Mouse (Mus musculus): ENCODE data around the gene Ajap1. TPM values are rescaled to one million over a fixed set of nuclear protein-coding genes. Genes with fewer than 3 reads are reported as not detected.

Ajap1 gene
- total RNA-seq, 4 experiments from 2014 or later: 45.9 to 58.5 (median 52.9) TPM

DNA sequence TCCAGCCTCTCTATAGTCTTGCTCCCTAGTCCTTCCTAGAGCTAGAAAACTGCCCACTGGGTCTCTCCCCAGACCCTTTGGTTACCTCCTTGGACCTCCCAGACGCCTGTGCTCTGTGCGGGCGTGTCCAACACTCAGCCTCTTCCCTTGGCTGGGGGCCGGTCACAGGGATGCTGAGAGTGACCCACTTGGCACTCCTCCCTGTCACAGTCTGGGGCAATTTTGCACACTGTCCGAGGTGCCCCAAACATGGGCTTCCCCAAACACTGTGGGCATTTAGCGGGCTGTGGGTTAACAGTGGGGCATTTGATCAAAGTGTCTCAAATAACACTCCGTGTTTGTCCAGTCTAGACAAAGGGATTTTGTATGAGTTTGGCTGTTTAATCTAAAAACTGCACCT, 29.1 kb downstream of the Ajap1 start:
- DNase-seq (ENCODE audit: low spot score in 2 of 2): no peak

DNA sequence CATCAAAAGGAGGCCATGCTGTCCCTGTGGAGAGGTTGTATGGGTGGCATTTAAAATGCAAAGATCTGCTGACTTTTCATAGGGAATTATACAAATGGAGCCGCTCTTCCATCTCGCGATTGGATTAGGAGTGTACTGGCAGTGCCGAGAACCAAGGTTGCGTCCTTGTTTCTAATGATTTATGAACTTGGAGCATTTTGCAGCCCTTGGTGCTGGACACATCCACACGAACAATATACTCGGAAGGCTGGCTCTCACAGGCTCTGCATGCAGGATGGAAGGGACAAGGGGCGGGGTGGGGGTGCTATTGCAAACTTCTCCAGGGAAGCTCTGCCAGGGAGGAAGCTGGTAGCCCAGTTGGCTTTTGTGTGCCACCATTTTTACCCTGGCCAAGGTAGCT, 31.1 kb downstream of the Ajap1 start:
- DNase-seq (ENCODE audit: low spot score in 2 of 2): no peak

DNA sequence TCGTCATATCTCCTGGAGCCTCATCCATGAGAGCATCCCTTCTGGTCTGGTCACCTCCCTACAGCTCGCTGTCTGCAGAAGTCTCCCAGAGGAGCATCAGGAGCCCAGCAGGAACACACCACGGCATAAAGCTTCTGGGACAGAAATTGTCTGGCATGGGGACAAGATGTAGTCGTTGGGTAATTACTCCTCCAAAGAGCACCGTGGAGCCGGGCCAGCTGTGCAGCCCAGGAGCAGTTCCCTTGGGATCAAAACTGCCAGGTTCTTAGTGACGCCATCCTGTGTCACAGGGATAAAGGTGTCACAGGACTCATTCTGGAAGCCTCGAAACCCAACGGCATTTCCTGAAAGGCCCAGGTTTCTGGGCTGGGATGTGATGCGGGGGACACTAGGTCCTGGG, 40.1 kb downstream of the Ajap1 start:
- DNase-seq (ENCODE audit: low spot score in 2 of 2): no peak

DNA sequence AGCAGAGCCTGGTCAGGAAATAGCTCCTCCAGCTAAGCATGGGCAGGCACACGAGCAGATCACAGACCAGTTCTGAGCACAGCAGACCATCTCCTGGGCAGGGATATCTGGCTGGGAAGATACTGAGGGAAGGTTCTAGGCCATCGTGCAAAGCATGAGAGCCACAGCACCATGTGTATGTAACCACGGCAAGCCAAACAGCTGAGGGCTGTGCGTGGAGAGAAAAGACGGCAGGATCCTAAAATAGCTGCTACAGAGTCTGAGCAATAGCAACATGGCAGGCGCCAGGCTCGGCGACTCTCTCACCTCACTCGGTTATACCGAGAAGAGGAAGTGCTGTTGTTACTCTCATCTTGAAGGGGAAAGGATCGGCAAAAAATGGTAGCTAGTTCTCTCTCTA, 42.7 kb downstream of the Ajap1 start:
- peak in 1 of 2 experiments; percentile 83 for DNase-seq (ENCODE audit: low spot score in 2 of 2)

DNA sequence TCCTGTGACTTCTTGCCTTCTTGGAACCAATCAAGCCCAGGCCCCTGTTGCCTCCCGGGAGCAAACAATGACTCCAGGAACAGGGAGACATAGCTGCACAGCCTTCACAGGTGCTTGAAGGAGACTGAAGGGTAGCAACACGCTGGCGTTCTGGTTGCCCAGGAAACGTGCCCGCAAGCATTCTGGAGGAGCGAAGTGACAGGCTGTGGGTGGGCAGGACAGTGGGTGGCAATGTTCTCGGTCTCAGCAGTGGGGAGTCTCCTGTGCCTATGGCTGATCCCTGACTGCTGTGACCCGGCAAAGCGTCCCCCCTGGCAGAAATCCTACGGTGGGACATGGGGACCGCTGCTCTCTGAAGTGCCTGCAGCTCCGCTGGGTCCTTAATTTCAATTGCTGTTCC, 43.6 kb downstream of the Ajap1 start:
- DNase-seq (ENCODE audit: low spot score in 2 of 2): peak; percentile 70 to 90

DNA sequence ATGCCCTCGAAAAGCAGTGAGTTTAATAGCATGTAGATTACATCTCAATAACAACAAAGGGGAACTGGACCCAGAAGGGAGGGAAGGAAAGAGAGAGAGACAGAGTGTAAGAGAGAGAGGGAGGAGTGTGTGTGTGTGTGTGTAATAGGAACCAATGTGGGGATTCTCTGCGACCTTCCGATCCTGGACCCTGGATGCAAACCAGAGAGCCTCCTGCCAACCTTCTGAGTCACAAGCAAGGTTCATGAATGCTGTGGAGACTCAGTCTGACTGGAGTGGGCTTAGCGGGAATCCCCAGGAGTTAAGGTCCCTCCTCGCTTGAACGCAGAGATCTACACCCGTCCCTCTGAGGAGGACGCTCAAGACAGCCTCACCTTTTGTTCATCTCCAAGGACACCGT, 45.4 kb downstream of the Ajap1 start:
- DNase-seq (ENCODE audit: low spot score in 2 of 2): no peak

DNA sequence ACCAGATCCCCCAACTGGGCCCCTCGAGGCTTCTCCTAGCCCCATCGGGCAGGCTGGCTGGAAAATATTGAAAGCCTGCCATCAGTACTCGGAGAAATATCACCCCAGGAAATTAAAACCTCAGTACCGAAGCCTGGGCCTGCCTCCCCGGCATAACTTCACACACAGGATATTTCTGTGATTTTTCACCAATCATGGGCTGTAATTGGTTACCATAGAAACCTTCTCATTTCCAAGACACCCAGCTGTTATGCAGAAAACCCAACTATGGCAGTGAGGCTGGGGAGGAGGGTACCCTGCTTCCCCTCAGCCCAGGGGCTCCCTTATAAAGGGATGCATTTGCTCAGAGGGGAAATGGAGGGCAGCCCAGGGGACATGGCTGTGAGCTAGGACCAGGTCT, 46.7 kb downstream of the Ajap1 start:
- DNase-seq (ENCODE audit: low spot score in 2 of 2): no peak

DNA sequence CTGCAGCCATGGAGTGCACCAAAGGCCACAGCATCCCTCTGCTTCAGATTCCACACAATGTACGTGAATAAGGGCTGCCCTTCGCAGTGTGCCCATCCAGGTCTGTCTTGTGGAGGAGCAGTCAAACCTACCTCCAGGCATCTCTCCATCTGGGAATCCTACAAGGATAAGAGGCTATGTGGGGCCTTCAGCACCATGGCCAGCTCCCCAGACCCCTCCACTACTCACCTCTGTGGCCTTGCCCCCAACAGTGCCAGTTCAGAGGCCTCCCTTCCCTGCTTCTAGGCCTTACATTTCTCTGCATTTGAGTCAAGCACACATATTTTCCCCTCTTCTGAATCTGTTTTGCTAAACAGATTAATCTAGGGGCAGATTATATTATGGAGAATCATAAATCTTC, 52.6 kb downstream of the Ajap1 start:
- DNase-seq (ENCODE audit: low spot score in 2 of 2): no peak

DNA sequence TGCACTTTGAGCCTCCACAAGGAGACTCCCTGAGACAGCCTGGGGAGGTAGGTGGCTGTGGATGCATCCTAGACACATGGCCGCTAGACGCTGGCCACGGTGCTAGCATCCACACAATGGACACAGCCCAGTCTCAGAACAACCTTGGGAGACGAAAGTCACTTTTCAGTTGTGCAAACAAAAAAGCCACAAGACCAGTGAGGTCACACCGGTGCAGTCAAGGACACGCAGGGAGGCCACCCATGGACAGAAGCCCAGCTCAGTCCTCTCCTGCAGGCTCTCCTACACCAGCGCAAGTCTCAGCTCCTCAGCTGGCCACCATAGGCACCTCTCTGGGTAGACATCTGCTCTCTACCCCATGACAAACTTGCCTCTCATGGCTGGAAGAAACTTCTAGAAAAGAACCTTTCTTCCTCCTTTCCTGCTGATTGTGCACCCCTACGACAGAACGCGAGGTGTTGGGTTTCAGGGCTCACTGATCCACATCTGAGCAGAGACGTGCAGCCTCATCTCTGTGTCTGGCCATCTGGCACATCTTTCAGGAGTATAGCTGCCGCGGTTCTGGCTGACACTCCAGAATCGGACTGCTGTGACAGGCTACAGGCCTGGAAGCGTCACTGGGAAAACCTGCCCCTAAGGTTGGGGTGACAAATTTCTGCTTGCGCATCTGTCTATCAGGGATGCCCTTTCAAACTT, 56.5 kb downstream of the Ajap1 start:
- DNase-seq (ENCODE audit: low spot score in 2 of 2): no peak

DNA sequence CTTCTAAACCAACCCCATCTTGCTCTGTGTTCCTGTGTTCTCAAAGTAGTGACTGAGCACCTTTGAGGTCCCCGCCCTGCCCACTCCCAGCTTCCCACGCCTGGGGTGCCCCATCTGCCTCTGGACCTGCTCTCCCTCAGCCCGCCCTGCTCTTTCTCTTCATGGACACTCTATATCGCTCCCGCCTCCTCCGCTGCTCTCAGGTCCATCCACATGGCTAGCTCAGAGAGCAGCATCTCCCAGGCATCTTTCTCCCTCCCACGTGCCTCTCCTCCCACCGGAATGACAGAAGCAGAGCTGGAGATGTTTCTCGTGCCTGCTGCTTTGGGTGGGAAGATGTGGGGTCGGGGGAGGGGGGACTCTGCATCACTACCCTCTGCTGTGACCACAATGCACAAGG, 58.3 kb downstream of the Ajap1 start:
- peak in 1 of 2 experiments; percentile 83 for DNase-seq (ENCODE audit: low spot score in 2 of 2)

DNA sequence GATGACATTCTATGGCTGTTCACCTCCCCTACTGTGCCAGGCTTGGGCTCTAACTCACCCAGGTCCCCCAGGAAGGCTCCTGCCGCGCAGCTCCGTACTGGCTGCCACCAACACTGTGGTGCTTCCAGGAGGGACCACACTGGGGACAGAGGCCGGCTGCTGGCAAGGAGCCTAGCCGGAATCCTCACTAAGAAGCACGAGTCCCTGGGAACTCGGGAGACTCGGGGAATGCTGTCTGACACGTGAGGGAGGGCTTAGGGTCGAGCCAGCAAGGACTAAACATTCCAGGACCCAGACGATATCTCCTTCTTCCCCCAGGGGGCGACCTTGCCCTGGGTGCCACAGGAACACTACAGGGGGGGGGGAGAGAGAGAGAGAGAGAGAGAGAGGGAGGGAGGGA, 64.7 kb downstream of the Ajap1 start:
- no peak for DNase-seq (ENCODE audit: low spot score in 2 of 2)

DNA sequence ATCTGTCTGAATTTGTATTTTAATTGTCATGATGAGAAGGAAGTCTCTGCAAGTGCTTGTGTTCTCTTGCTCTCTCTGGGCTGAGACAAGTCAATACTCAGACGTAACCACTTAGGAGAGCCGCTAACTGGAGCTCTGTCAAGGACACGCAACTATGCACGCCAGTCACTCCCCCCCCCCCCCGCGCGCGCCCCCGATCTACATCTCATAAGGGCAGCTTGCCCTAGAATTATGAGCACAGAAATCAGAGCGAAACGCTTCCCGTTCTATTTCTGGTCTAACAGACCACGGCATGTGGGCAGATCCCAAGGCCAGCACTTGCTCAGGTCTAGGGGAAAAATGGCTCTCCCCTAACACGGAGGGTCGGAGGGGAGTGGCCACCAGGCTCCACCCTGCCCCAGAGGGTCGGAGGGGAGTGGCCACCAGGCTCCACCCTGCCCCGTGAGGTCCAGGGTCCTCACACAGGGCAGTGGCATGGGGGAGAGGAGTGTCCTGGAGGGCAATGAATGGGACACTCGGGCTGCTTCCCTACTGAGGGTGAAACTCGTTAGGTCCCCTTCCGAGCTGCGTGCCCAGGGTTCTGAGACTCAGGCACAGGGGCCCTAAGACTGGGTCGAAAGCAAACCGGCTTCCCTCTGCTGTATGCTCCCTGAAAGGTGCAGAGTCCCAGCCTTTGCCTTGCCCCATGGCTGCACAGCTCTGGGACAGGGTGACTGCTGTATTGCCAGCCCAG, 65.3 kb downstream of the Ajap1 start:
- DNase-seq (ENCODE audit: low spot score in 2 of 2): no peak

DNA sequence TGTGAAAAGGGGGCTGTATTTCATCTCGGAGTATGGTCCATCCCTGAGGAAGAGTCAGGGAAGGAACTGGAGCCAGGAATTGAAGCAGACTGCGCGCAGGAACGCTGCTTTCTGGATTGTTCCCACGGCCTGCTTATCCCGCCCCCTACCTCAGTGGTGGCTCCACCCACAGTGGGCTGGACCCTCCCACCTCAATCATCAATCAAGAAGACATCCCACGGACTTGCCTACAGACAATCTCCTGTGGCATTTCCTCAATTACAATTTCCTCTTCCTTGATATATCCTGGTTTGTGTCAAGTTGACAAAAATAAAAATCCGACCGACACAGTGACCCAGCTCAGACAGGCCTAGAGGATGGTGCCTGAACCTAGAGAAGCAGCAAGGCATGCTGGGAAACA, 66.5 kb downstream of the Ajap1 start:
- DNase-seq (ENCODE audit: low spot score in 2 of 2): no peak

DNA sequence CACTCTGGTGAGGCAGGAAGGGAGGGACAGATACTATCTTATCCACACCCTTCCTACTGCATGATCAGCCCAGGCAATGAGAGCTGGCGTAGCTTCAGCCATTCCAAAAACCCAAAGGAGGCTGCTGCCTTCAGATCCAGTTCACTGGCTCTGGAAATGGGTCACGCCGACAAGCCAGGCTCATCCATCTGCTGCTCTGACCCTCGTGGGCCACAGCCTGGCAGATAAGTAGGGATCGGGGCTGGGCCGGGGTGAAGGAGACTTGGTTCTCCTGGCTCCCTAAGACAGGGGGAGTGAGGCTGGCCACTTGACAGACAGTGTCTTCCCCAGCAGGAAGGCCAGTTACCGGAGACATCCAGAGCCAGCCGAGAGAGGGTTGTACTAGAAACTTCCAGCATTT, 84.2 kb downstream of the Ajap1 start:
- DNase-seq (ENCODE audit: low spot score in 2 of 2): no peak

DNA sequence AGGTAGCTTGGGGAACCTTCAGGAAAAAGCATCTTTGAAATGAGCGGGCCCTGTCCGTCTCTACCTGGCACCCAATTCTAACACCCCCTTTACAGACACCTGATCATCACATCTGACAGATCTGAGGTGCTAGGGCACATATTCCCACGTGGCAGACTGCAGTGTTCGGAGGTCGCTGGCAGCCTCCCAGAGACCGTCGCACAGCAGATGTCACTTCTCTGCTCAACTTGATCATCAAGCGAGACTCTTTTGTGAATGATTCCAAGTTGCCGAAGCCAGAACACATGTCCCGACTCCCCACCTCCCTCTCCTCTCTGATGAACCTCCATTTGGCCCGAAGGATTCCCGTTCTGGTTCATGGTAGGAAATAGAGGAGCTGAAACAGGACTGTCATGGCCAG, 95.1 kb downstream of the Ajap1 start:
- no peak for DNase-seq (ENCODE audit: low spot score in 2 of 2)

DNA sequence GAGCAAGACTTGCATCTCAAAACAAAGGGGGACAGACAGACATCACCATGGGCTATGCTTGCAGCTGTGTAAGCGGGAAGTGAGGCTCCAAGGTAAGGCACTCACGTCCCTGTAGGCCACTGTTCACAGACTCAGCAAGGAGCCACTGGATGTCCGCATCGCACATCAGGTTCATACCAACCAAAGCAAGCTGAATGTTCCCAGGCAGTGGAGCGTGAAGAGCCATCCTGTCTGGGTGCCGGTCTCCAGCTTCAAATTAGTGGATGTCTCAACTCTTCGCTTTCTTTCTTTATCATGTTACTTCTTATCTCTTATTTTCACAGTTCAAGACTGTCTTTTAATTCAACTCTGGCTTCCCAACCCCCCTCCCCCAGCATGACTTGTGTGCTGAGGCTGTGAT, 101.2 kb downstream of the Ajap1 start:
- DNase-seq (ENCODE audit: low spot score in 2 of 2): no peak

DNA sequence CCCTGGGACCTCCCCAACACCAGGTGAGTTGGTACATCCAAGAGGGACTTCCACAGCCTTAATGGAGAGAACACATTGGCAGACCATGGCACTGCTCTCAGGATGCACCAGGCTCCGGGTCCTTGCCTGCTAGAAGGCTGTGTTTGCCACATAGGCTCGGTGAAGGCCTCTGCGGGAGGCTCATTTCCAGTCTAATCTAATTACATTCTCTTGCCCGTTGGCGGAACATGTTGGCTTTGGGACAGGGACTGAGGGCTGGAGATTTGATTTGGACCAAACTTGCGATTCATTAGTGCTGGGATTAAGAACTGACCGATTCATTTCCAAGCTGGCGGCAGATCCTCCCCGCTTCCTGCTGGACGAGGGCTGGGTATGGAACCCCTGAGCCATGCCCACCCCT, 101.7 kb downstream of the Ajap1 start:
- DNase-seq (ENCODE audit: low spot score in 2 of 2): no peak

DNA sequence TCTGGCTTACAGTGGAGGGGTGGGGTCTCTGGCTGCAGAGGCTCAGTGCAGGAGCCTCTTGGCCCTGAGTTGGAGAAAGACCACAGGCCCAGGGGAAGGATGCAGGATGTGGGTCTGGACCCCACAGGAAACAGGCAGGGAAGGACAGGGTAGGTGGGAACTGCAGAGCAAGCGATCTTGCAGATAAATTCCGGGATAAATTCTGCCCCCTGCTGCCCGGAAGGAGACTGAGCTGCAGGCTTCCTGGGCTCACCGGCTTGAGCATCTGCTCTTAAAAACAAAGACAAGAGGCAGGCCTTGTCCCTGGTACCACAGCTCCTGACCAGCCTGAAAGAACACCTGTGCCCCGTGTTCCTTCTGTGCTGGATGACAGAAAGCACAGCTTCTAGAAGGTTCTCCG, 104.6 kb downstream of the Ajap1 start:
- no peak for DNase-seq (ENCODE audit: low spot score in 2 of 2)

DNA sequence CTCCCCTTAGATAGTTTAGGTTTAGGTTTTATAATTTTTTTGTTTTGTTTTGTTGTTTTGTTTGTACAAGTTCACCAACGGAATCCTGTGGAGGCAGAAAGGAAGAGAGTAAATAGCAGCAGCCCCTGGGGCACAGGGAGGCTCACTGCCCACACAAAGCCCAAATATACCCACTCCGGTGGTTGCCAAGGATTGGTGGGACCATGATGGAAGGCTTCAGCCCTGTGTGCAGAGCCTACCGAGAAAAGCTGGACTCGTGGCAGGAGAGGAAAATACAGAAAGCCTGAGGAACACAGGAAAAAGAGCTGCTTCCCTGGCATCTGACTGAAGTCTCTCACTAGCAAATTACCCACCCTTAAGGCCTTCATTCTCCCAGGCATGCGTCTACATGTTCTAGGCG, 108.4 kb downstream of the Ajap1 start:
- no peak for DNase-seq (ENCODE audit: low spot score in 2 of 2)

DNA sequence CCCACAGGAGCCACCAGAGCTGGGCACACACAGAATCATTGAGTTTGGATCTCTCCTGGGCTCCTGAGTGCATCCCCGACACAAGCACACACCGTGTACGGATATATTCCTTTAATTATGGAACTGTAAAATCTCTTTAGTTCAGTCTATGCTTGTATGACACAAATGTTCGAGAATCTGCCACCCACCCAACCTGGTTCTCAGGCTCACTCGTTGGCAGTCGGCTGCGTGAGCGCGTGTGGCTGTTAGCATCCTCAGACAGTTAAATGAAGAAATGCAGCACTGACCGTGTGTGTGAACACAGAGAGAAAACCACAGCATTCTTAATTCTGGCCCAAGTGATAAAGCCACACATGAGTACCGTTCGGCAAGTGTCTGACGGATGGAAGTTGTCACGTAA, 109.5 kb downstream of the Ajap1 start:
- DNase-seq (ENCODE audit: low spot score in 2 of 2): peak in 1 of 2 experiments; percentile 63

DNA sequence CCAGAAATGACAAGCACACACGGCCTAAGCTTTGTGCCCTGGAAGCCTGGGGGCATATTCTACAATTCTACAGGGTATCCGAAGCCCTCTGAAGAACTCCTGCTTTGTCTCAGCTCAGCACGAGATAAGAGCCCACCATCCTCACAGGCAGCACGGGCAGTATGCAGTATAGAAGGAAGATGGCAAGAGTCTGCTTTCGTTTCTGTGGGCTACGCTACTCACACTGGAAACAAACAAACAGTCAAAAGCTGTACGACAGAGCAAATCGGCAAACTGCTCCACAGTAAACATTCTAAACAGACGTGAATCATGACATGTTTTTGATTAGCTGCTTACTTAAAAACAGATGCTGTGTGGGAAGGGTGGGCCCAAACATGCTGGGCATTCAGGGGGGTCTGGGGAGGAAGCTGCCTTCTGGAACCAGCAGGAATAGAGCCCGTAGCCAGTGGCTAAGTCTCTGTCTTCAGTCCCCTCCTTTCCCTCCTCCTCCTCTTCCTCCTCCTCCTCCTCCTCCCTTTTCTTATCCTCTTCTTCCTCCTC, 113.9 kb downstream of the Ajap1 start:
- no peak for DNase-seq (ENCODE audit: low spot score in 2 of 2)

DNA sequence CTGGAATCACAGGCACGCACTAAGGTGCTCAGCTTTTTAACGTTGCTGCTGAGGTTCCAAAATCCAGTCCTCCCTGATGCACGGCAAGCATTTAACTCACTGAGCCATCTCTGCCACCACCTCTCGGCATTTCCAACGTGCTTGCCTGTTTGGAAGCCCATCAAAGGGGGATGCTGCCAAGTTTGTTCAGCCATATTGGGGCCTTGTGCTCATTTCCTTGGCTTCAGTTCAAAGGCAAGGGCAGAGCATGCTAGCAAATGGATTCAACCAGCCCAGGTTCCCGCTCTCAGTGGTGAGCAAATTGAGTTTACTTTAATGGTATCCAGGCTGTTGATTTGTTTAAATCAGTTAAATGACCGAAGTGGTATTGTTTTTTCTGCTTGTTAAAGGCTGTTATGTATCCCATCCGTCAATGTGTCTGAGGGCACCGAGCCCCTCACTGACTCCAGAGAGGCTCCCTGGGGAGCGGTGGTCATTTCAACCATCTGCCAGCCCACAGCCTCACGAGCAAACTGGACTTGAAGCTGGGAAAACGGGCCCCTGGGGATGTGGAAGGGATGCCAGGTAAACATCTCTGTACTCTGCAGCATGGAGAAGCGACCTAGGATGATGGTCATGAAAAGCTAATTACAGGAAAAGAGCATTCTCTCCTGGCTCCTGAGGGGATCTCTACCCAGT, 121.6 kb downstream of the Ajap1 start:
- DNase-seq (ENCODE audit: low spot score in 2 of 2): no peak

DNA sequence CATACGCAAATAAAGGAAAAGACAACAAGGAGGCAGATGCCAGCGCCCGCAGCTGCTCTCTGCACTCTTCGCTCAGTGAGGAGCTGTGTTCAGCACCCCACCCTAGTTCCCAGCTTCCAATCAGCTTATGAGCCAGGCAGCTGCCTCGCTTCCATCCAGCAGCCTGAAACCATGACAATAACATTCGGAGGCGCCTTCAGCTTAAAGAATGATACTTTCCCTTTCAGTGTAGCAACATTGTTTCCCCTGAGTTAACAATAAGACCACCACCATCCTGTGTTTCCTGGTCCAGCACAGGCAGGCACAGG, 124.4 kb downstream of the Ajap1 start:
- DNase-seq (ENCODE audit: low spot score in 2 of 2): no peak

Data from left cerebral cortex, adult 8-10 months (tissue).